Mouse (Mus musculus): Measurements from ENCODE around the gene Hccs.
"Not testable (repeated sequence)": the region's sequence is repeated elsewhere in the genome, so short reads cannot be mapped to it uniquely, and the experiment has no call there.

The Hccs gene

DNA sequence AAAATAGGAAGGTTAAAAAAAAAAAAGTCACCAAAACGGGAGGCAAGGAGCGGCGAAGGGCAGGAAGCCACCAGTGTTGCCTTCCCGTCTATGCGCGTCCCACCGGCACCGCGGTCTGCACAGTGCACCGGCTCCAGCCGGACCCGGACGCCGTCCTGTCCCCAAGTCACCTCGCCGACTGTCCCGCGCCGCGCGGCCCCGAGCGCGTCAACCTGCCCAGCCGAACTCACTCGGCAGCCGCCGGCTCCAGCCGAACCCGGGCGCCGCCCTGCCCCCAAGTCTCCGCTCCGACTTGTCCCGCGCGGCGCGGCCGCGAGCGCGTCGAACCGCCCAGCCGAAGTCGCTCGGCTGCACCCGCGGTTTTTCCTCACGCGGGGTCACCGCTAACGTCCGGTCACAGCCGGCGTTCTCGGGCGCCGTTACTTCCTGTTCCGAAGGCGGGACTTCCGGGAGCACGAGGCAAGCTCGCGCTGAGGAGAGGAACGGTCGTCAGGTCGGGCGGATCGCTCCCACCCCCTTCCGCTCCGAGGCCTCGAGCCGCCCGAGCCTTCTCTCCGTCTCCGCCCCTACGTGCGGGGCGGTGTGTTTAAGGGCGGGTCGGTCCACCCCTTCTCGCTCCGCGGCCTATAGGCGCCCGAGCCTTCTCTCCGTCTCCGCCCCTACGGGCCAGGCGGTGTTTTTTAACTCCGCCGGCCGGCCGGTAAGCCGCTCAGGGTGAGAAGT is at the start of gene Hccs:
Gene Hccs, minus strand, starts transcription at position 428 of the 723 bp plus-strand sequence.
- peak; percentile 94 for DNase-seq (ENCODE audit: low read depth, low spot score)
- H3K27me3 ChIP-seq (ENCODE audit: control insufficient read depth, insufficient read depth, low read length, poor library complexity, severe bottlenecking): no peaks in the 10 kb centered on the region

DNA sequence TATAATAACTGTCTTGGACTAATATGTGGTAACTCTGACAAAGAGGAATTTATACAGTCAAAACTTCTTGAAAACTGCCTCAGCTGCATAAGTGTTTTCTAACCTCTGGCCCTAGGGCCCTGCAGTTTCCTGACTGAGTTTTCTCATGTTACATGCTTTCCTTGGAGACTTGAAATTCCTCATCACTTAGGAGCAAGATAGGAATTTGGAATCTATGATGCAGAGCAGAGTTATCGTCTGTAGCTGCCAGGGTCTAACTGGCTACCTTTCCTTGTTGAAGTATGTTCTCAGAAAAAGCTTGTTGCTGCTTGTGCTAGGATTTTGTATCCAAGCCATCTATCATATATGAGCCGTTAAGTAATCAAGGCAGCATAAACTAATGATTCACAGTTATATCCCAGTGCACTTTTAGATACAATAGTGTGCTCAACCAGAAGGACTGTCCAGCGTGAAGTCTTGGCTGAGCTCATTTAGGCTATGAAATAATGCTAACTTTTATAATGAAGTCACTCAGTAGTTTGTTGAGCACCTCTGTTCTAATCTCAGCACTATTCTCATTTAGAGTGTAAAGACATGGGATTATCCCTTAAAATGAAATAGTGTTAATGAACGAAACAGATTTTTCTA is 37.1 kb upstream of the Hccs start:
- no peak for DNase-seq (ENCODE audit: low read depth, low spot score)
- Histone ChIP-seq H3K36me3 (ENCODE audit: control insufficient read depth, insufficient read depth, low read length, poor library complexity, severe bottlenecking) (no peaks in the 10 kb centered on the region), H3K27me3 (ENCODE audit: control insufficient read depth, insufficient read depth, low read length, poor library complexity, severe bottlenecking) (no peaks in the 10 kb centered on the region)

More for the DNA sequence above, at the start of gene Hccs:
- no peaks in the 10 kb centered on the region for H3K36me3 ChIP-seq (ENCODE audit: control insufficient read depth, insufficient read depth, low read length, poor library complexity, severe bottlenecking)

GRCm38 (mm10) chrX:169338213-169338612 is 18.0 kb upstream of the Hccs start:
- no peaks in the 10 kb centered on the region for H3K27me3 ChIP-seq (ENCODE audit: control insufficient read depth, insufficient read depth, low read length, poor library complexity, severe bottlenecking)
- peak; percentile 1 for DNase-seq (ENCODE audit: low read depth, low spot score)
- H3K36me3 ChIP-seq (ENCODE audit: control insufficient read depth, insufficient read depth, low read length, poor library complexity, severe bottlenecking): no peaks in the 10 kb centered on the region

- H3K27me3 ChIP-seq (ENCODE audit: control insufficient read depth, insufficient read depth, low read length, poor library complexity, severe bottlenecking): no peaks in the 10 kb centered on the region
- no peaks in the 10 kb centered on the region for H3K36me3 ChIP-seq (ENCODE audit: control insufficient read depth, insufficient read depth, low read length, poor library complexity, severe bottlenecking)
- no peak for DNase-seq (ENCODE audit: low read depth, low spot score)
These were observed 17.4 kb upstream of the Hccs start for GRCm38 (mm10) chrX:169337559-169337958.

DNA sequence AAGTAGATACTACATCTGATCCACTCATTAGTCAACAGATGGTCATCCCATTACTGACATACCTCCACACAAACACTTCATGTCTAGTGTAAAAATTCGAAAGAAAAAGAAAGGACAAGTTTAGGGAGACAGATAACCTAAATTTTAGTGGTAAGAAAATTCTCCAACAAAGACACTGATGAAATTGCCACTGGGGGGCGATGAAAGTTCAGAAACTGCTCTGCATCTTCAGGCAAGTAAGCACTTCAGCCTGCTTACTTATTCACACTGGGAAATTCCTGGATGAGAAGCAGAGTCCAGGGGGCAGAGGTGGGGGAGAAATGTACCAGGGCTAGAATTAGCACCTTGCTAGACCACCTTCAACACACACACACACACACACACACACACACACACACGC is 12.1 kb upstream of the Hccs start:
- Histone ChIP-seq H3K27me3 (ENCODE audit: control insufficient read depth, insufficient read depth, low read length, poor library complexity, severe bottlenecking) (no peaks in the 10 kb centered on the region), H3K36me3 (ENCODE audit: control insufficient read depth, insufficient read depth, low read length, poor library complexity, severe bottlenecking) (no peaks in the 10 kb centered on the region)
- peak; percentile 29 for DNase-seq (ENCODE audit: low read depth, low spot score)

- DNase-seq (ENCODE audit: low read depth, low spot score): peak; percentile 43
- no peaks in the 10 kb centered on the region for H3K36me3 ChIP-seq (ENCODE audit: control insufficient read depth, insufficient read depth, low read length, poor library complexity, severe bottlenecking)
- no peaks in the 10 kb centered on the region for H3K27me3 ChIP-seq (ENCODE audit: control insufficient read depth, insufficient read depth, low read length, poor library complexity, severe bottlenecking)
These were observed 5.9 kb upstream of the Hccs start for GRCm38 (mm10) chrX:169325929-169326595.

DNA sequence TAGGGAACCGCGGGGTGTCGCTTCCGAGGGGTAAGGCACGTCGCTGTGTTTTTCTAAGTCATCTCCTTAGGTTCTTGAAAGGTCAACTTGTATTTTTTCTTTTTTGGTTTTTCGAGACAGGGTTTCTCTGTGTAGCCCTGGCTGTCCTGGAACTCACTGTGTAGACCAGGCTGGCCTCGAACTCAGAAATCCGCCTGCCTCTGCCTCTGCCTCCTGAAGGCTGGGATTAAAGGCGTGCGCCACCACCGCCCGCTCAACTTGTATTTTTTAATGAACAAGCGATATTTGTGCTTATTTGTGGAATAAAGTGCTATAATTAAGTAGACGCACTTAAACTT is 465 bp upstream of the Hccs start:
- not testable (repeated sequence) for DNase-seq (ENCODE audit: low read depth, low spot score); H3K36me3 ChIP-seq (ENCODE audit: control insufficient read depth, insufficient read depth, low read length, poor library complexity, severe bottlenecking); H3K27me3 ChIP-seq (ENCODE audit: control insufficient read depth, insufficient read depth, low read length, poor library complexity, severe bottlenecking)

DNA sequence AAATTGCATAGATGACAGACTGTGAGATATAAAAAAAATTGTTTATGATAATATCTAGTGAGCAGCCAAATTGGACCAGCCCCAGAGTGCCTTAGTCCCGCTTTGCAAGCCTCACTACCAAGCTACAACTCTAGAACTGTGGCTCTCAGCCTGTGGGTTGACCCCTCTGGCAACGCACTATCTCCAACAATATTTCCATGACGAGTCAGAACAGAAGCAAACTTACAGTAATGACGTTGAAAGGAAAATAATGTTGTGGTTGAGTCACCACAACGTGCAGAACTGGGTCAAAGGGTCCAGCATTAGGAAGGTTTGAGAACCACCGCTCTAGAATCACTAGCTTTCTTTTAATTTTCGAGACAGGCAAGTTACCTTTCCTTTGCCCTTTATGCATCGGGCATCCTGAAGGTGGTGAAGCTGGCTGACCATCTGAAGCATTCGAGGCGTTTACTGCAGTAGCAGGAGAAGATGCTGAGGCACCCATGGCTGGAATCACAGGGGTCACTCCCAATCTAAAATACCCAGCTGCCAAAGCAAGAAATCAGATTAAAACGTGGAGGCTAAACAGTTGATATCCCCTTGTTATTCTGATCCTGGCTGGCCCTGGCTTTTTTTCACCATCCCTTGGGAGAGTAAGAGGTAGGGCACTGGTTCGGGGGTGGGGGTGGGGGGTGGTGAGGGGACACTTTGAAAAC is 959 bp downstream of the Hccs start:
- peak; percentile 46 for DNase-seq (ENCODE audit: low read depth, low spot score)
- no peaks in the 10 kb centered on the region for H3K27me3 ChIP-seq (ENCODE audit: control insufficient read depth, insufficient read depth, low read length, poor library complexity, severe bottlenecking)
- H3K36me3 ChIP-seq (ENCODE audit: control insufficient read depth, insufficient read depth, low read length, poor library complexity, severe bottlenecking): no peaks in the 10 kb centered on the region

- DNase-seq (ENCODE audit: low read depth, low spot score): no peak
- H3K27me3 ChIP-seq (ENCODE audit: control insufficient read depth, insufficient read depth, low read length, poor library complexity, severe bottlenecking): no peaks in the 10 kb centered on the region
- 0 out of 2 replicates have a peak, but pooled peaks cover 1% of the 10 kb centered on the region for H3K36me3 ChIP-seq (ENCODE audit: control insufficient read depth, insufficient read depth, low read length, poor library complexity, severe bottlenecking)
These were observed 11.6 kb downstream of the Hccs start for GRCm38 (mm10) chrX:169308559-169308958.

DNA sequence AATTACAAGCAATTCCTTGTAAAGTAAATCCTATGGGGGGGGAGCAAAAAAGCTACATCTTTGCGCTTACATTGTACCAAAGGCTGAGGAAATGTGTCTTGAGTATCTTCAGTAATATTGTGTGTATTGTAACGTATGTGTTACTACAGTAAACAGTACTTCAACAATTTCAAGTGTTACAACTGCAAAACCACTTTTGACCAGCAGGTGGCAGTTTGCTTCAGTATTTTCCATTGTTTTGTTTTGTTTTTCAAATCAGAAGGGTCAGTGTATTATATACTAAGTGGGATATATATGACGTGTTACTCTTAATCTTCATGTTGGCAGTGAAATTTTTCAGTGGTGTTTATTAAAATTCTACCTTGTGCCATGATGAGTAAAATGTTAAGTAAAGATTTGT is 16.2 kb downstream of the Hccs start:
- Histone ChIP-seq H3K27me3 (ENCODE audit: control insufficient read depth, insufficient read depth, low read length, poor library complexity, severe bottlenecking) (no peaks in the 10 kb centered on the region; the same call in 1 of the 2 replicates), H3K36me3 (ENCODE audit: control insufficient read depth, insufficient read depth, low read length, poor library complexity, severe bottlenecking) (0 out of 2 replicates have a peak, but pooled peaks cover 1% of the 10 kb centered on the region)
- DNase-seq (ENCODE audit: low read depth, low spot score): peak; percentile 69

DNA sequence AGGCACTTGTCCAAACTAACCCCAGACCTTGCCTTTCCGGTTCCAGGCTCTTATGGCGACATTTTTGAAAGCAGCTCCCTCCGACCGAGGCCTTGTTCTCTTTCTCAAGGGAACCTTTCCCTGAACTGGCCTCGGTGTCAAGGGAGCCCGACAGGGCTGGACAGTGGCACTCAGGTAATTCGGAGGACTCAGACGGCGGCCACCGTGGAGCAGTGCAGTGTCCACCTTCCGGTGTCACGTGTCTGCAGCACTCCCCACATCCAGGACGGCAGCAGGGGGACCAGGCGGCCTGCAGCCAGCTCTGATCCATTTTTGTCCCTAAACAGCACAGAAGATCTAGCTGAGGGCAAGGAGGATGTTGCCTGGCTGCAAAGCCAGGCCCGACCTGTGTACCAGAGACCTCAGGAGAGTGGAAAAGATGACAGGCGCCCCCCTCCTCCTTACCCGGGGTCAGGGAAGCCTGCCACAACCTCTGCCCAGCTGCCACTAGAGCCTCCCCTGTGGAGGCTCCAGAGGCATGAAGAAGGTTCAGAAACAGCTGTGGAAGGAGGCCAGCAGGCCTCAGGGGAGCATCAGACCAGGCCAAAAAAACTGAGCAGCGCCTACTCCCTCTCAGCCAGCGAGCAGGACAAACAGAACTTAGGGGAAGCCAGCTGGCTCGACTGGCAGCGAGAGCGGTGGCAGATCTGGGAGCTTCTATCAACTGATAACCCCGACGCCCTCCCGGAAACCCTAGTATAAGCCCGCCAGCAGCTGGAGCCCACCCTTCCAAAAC is 17.7 kb downstream of the Hccs start:
- H3K36me3 ChIP-seq (ENCODE audit: control insufficient read depth, insufficient read depth, low read length, poor library complexity, severe bottlenecking): no peaks in the 10 kb centered on the region
- DNase-seq (ENCODE audit: low read depth, low spot score): no peak
- no peaks in the 10 kb centered on the region; the same call in 1 of the 2 replicates for H3K27me3 ChIP-seq (ENCODE audit: control insufficient read depth, insufficient read depth, low read length, poor library complexity, severe bottlenecking)

DNA sequence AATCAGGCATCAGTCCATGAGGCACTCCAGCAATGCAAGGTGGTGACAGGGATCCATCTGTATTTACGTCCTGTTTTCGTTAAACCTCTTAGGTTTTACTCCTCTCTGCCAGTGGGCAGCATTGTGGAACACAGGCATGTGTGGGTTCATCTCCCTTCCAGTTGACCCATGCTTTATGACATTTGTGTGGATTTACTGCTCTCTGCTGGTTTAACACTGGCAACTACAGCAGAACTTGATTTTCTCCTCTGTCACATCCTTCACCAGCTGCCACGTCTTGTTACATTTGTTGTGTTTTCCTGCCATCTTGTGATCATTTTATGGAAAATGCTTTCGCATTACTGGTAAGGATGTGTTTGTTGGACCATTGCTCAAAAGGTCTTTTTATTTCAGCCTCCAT is 20.6 kb downstream of the Hccs start:
- H3K36me3 ChIP-seq (ENCODE audit: control insufficient read depth, insufficient read depth, low read length, poor library complexity, severe bottlenecking): no peaks in the 10 kb centered on the region
- no peaks in the 10 kb centered on the region; the same call in 1 of the 2 replicates for H3K27me3 ChIP-seq (ENCODE audit: control insufficient read depth, insufficient read depth, low read length, poor library complexity, severe bottlenecking)
- DNase-seq (ENCODE audit: low read depth, low spot score): peak; percentile 40

GRCm38 (mm10) chrX:169263433-169264172 is 56.6 kb downstream of the Hccs start:
- no peaks in the 10 kb centered on the region for H3K36me3 ChIP-seq (ENCODE audit: control insufficient read depth, insufficient read depth, low read length, poor library complexity, severe bottlenecking)
- H3K27me3 ChIP-seq (ENCODE audit: control insufficient read depth, insufficient read depth, low read length, poor library complexity, severe bottlenecking): no peaks in the 10 kb centered on the region
- DNase-seq (ENCODE audit: low read depth, low spot score): no peak

- no peak for DNase-seq (ENCODE audit: low read depth, low spot score)
- Histone ChIP-seq H3K27me3 (ENCODE audit: control insufficient read depth, insufficient read depth, low read length, poor library complexity, severe bottlenecking) (no peaks in the 10 kb centered on the region), H3K36me3 (ENCODE audit: control insufficient read depth, insufficient read depth, low read length, poor library complexity, severe bottlenecking) (no peaks in the 10 kb centered on the region)
These were observed 58.0 kb downstream of the Hccs start for GRCm38 (mm10) chrX:169262212-169262611.
